Mouse (Mus musculus): ENCODE data around the gene Ephb3. TPM values are rescaled to one million over a fixed set of nuclear protein-coding genes. Genes with fewer than 3 reads are reported as not detected.

The Ephb3 gene
- polyA plus RNA-seq, 1 experiment, result 1.2 TPM

- Histone ChIP-seq H3K4me3 (ENCODE audit: control insufficient read depth, low read depth, low read length) (no peak overlapping the region), H3K36me3 (ENCODE audit: control insufficient read depth, insufficient read depth, low read length) (no peaks in the 10 kb centered on the region), H3K4me1 (ENCODE audit: control insufficient read depth, insufficient read depth, low read length) (peaks cover 10% of the 10 kb centered on the region), H3K27ac (ENCODE audit: control insufficient read depth, insufficient read depth, low read depth, low read length) (no peak overlapping the region), H3K27me3 (ENCODE audit: control insufficient read depth, insufficient read depth, low read length) (no peaks in the 10 kb centered on the region; the same call in 1 of the 2 replicates)
- no peak for TF ChIP-seq POLR2A (IDR thresholded peaks at IDR 0.05; ENCODE audit: control insufficient read depth, low read depth, low read length)
- TF ChIP-seq CTCF (IDR thresholded peaks at IDR 0.05; ENCODE audit: control insufficient read depth, insufficient read depth, insufficient replicate concordance, low read depth, low read length), result no peak
Measured at GRCm38 (mm10) chr16:21208001-21208565, 3.5 kb downstream of the Ephb3 start.

- peaks cover 11% of the 10 kb centered on the region for H3K4me1 ChIP-seq (ENCODE audit: control insufficient read depth, insufficient read depth, low read length)
- no peak overlapping the region for H3K27ac ChIP-seq (ENCODE audit: control insufficient read depth, insufficient read depth, low read depth, low read length)
- no peaks in the 10 kb centered on the region; the same call in 1 of the 2 replicates for H3K27me3 ChIP-seq (ENCODE audit: control insufficient read depth, insufficient read depth, low read length)
- no peak overlapping the region for H3K4me3 ChIP-seq (ENCODE audit: control insufficient read depth, low read depth, low read length)
- TF ChIP-seq POLR2A (IDR thresholded peaks at IDR 0.05; ENCODE audit: control insufficient read depth, low read depth, low read length) (no peak), CTCF (IDR thresholded peaks at IDR 0.05; ENCODE audit: control insufficient read depth, insufficient read depth, insufficient replicate concordance, low read depth, low read length) (no peak)
- no peaks in the 10 kb centered on the region for H3K36me3 ChIP-seq (ENCODE audit: control insufficient read depth, insufficient read depth, low read length)
Measured at GRCm38 (mm10) chr16:21209290-21209689, 4.7 kb downstream of the Ephb3 start.

- Histone ChIP-seq H3K4me1 (ENCODE audit: control insufficient read depth, insufficient read depth, low read length) (peaks cover 17% of the 10 kb centered on the region), H3K27ac (ENCODE audit: control insufficient read depth, insufficient read depth, low read depth, low read length) (no peak overlapping the region), H3K36me3 (ENCODE audit: control insufficient read depth, insufficient read depth, low read length) (no peaks in the 10 kb centered on the region), H3K4me3 (ENCODE audit: control insufficient read depth, low read depth, low read length) (no peak overlapping the region), H3K27me3 (ENCODE audit: control insufficient read depth, insufficient read depth, low read length) (no peaks in the 10 kb centered on the region; the same call in 1 of the 2 replicates)
- TF ChIP-seq CTCF (IDR thresholded peaks at IDR 0.05; ENCODE audit: control insufficient read depth, insufficient read depth, insufficient replicate concordance, low read depth, low read length) (no peak), POLR2A (IDR thresholded peaks at IDR 0.05; ENCODE audit: control insufficient read depth, low read depth, low read length) (no peak)
Measured at GRCm38 (mm10) chr16:21210204-21210603, 5.6 kb downstream of the Ephb3 start.

GRCm38 (mm10) chr16:21210667-21211338 lies 6.2 kb downstream of the Ephb3 start:
- TF ChIP-seq CTCF (IDR thresholded peaks at IDR 0.05; ENCODE audit: control insufficient read depth, insufficient read depth, insufficient replicate concordance, low read depth, low read length), result no peak
- no peak for TF ChIP-seq POLR2A (IDR thresholded peaks at IDR 0.05; ENCODE audit: control insufficient read depth, low read depth, low read length)
- H3K4me1 ChIP-seq (ENCODE audit: control insufficient read depth, insufficient read depth, low read length), result peaks cover 12% of the 10 kb centered on the region
- no peaks in the 10 kb centered on the region for H3K36me3 ChIP-seq (ENCODE audit: control insufficient read depth, insufficient read depth, low read length)
- H3K27me3 ChIP-seq (ENCODE audit: control insufficient read depth, insufficient read depth, low read length), result no peaks in the 10 kb centered on the region
- no peak overlapping the region for H3K27ac ChIP-seq (ENCODE audit: control insufficient read depth, insufficient read depth, low read depth, low read length)
- no peak overlapping the region for H3K4me3 ChIP-seq (ENCODE audit: control insufficient read depth, low read depth, low read length)

- Histone ChIP-seq H3K36me3 (ENCODE audit: control insufficient read depth, insufficient read depth, low read length) (no peaks in the 10 kb centered on the region), H3K4me3 (ENCODE audit: control insufficient read depth, low read depth, low read length) (no peak overlapping the region), H3K4me1 (ENCODE audit: control insufficient read depth, insufficient read depth, low read length) (peaks cover 17% of the 10 kb centered on the region), H3K27me3 (ENCODE audit: control insufficient read depth, insufficient read depth, low read length) (no peaks in the 10 kb centered on the region), H3K27ac (ENCODE audit: control insufficient read depth, insufficient read depth, low read depth, low read length) (no peak overlapping the region)
- TF ChIP-seq POLR2A (IDR thresholded peaks at IDR 0.05; ENCODE audit: control insufficient read depth, low read depth, low read length), result no peak
Measured at GRCm38 (mm10) chr16:21211501-21211900, 6.9 kb downstream of the Ephb3 start.

- H3K4me3 ChIP-seq (ENCODE audit: control insufficient read depth, low read depth, low read length), result no peak overlapping the region
- TF ChIP-seq CTCF (IDR thresholded peaks at IDR 0.05; ENCODE audit: control insufficient read depth, insufficient read depth, insufficient replicate concordance, low read depth, low read length) (no peak), POLR2A (IDR thresholded peaks at IDR 0.05; ENCODE audit: control insufficient read depth, low read depth, low read length) (no peak)
- no peak overlapping the region for H3K27ac ChIP-seq (ENCODE audit: control insufficient read depth, insufficient read depth, low read depth, low read length)
- H3K36me3 ChIP-seq (ENCODE audit: control insufficient read depth, insufficient read depth, low read length), result no peaks in the 10 kb centered on the region
- peaks cover 20% of the 10 kb centered on the region for H3K4me1 ChIP-seq (ENCODE audit: control insufficient read depth, insufficient read depth, low read length)
- H3K27me3 ChIP-seq (ENCODE audit: control insufficient read depth, insufficient read depth, low read length), result no peaks in the 10 kb centered on the region
Measured at GRCm38 (mm10) chr16:21212369-21212768, 7.8 kb downstream of the Ephb3 start.

- Histone ChIP-seq H3K36me3 (ENCODE audit: control insufficient read depth, insufficient read depth, low read length) (no peaks in the 10 kb centered on the region), H3K4me3 (ENCODE audit: control insufficient read depth, low read depth, low read length) (peak overlapping the region; percentile 58; the same call in 1 of the 2 replicates), H3K27me3 (ENCODE audit: control insufficient read depth, insufficient read depth, low read length) (no peaks in the 10 kb centered on the region), H3K4me1 (ENCODE audit: control insufficient read depth, insufficient read depth, low read length) (peaks cover 20% of the 10 kb centered on the region), H3K27ac (ENCODE audit: control insufficient read depth, insufficient read depth, low read depth, low read length) (no peak overlapping the region)
- TF ChIP-seq POLR2A (IDR thresholded peaks at IDR 0.05; ENCODE audit: control insufficient read depth, low read depth, low read length), result no peak
- no peak for TF ChIP-seq CTCF (IDR thresholded peaks at IDR 0.05; ENCODE audit: control insufficient read depth, insufficient read depth, insufficient replicate concordance, low read depth, low read length)
Measured at GRCm38 (mm10) chr16:21213939-21214338, 9.4 kb downstream of the Ephb3 start.

Measured in testis, adult 2 months (tissue).